Comparison of ENCODE assay signal across 23 mouse cellular contexts in the genomic region with DNA sequence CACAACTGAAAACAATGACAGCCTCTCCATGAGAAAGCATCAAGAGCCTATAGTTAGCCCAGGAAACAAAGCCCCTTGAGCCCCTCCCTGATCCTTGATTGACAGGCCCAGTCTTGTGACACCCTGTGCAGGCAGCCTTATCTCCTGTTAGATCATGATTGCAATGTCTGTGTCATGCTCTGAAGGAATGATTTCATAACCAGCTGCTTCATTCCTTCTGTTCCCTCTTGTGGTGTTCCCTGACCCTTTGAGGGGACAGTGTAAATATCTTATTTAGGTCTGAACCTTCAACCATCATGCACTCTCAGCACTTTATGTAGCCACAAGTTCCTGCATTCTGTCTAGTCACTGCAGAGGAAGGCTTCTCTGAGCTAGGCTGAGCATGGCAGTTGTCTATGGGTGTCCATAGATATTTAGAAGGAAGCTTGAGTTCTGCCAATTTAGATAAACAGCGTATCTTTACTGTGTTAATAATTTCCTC. TPM values are rescaled to one million over a fixed set of nuclear protein-coding genes. Genes with fewer than 3 reads are reported as not detected.
DNase-seq lines count a peak whose midpoint lies in the region; ATAC-seq and TF ChIP-seq lines count a peak whose summit lies in the region.
"Had no signal": no experiment of that assay in that cellular context is flagged by ENCODE, and none has a peak within 500 bp of the region (broad histone marks: within the 10 kb centered on the region; RNA-seq: fewer than 3 reads in every experiment).

No protein-coding gene starts in this region.

- TF ChIP-seq CTCF in liver, adult 2 months (IDR thresholded peaks at IDR 0.05; ENCODE audit: low read depth, low read length), result no peak
- no peak for TF ChIP-seq CTCF in Patski (IDR thresholded peaks at IDR 0.05)
- TF ChIP-seq CTCF in small intestine, adult 2 months (IDR thresholded peaks at IDR 0.05; ENCODE audit: extremely low read depth, insufficient read length, insufficient replicate concordance, low read depth, low read length), result no peak

- no peaks in the 10 kb centered on the region for H3K36me3 ChIP-seq in liver, adult 2 months (ENCODE audit: control insufficient read depth, insufficient read depth, low read length)
- no peaks in the 10 kb centered on the region for H3K36me3 ChIP-seq in liver, embryonic 11.5 days (ENCODE audit: control insufficient read depth, insufficient read depth, low read length)
- H3K36me3 ChIP-seq in small intestine, adult 2 months (ENCODE audit: control insufficient read depth, insufficient read depth, low read length), result 0 out of 2 replicates have a peak, but pooled peaks cover 3% of the 10 kb centered on the region
- H3K36me3 ChIP-seq: embryonic facial prominence, embryonic 12.5 days; forebrain, embryonic 12.5 days; heart, embryonic 10.5 days; limb, embryonic 12.5 days; midbrain, embryonic 15.5 days; neural tube, embryonic 13.5 days had no signal

- no peaks in the 10 kb centered on the region for H3K4me1 ChIP-seq in liver, adult 2 months (ENCODE audit: control insufficient read depth, insufficient read depth, low read length)
- H3K4me1 ChIP-seq in liver, embryonic 11.5 days (replicated peaks; ENCODE audit: control insufficient read depth, insufficient read depth, low read length), result no peaks in the 10 kb centered on the region
- peaks cover 8% of the 10 kb centered on the region; the same call in 1 of the 2 replicates for H3K4me1 ChIP-seq in small intestine, adult 2 months (ENCODE audit: control insufficient read depth, insufficient read depth, insufficient read length, low read length)
- H3K4me1 ChIP-seq: embryonic facial prominence, embryonic 12.5 days; forebrain, embryonic 12.5 days; heart, embryonic 10.5 days; limb, embryonic 12.5 days; midbrain, embryonic 15.5 days; neural tube, embryonic 13.5 days had no signal

- no peak overlapping the region for H3K27ac ChIP-seq in liver, adult 2 months (replicated peaks; ENCODE audit: insufficient read depth, low read depth, low read length)
- no peak overlapping the region for H3K27ac ChIP-seq in liver, embryonic 11.5 days (ENCODE audit: low read depth, low read length)
- peak overlapping the region; percentile 91 for H3K27ac ChIP-seq in small intestine, adult 2 months (ENCODE audit: insufficient read depth, low read depth, low read length)
- H3K27ac ChIP-seq: embryonic facial prominence, embryonic 12.5 days; forebrain, embryonic 12.5 days; heart, embryonic 10.5 days; limb, embryonic 12.5 days; midbrain, embryonic 15.5 days; neural tube, embryonic 13.5 days had no signal

- no peaks in the 10 kb centered on the region for H3K9me3 ChIP-seq in liver, embryonic 11.5 days (ENCODE audit: control insufficient read depth, low read length)
- H3K9me3 ChIP-seq: embryonic facial prominence, embryonic 12.5 days; forebrain, embryonic 12.5 days; heart, embryonic 10.5 days; limb, embryonic 12.5 days; midbrain, embryonic 15.5 days; neural tube, embryonic 13.5 days had no signal

- H3K79me2 ChIP-seq in liver, adult 2 months (ENCODE audit: control insufficient read depth, insufficient read depth, low read length), result no peaks in the 10 kb centered on the region

- no peaks in the 10 kb centered on the region for H3K27me3 ChIP-seq in liver, adult 2 months (ENCODE audit: control insufficient read depth, insufficient read depth, low read length)
- no peaks in the 10 kb centered on the region for H3K27me3 ChIP-seq in Patski
- no peaks in the 10 kb centered on the region for H3K27me3 ChIP-seq in liver, embryonic 11.5 days (replicated peaks; ENCODE audit: control insufficient read depth, insufficient read depth, low read length)
- H3K27me3 ChIP-seq in small intestine, adult 2 months (ENCODE audit: control insufficient read depth, insufficient read depth, low read length), result no peaks in the 10 kb centered on the region
- H3K27me3 ChIP-seq: embryonic facial prominence, embryonic 12.5 days; forebrain, embryonic 12.5 days; limb, embryonic 12.5 days; midbrain, embryonic 15.5 days; neural tube, embryonic 13.5 days had no signal

- POLR2A ChIA-PET in Patski (lab: Charles Lee), result no interaction called here

- H3K4me2 ChIP-seq in liver, embryonic 11.5 days, result no peak overlapping the region
- H3K4me2 ChIP-seq: embryonic facial prominence, embryonic 12.5 days; forebrain, embryonic 12.5 days; limb, embryonic 12.5 days; midbrain, embryonic 15.5 days; neural tube, embryonic 13.5 days had no signal

- H3K9ac ChIP-seq in liver, adult 2 months (ENCODE audit: low read depth, low read length), result no peak overlapping the region
- no peak overlapping the region for H3K9ac ChIP-seq in liver, embryonic 11.5 days (ENCODE audit: low read depth, low read length)
- H3K9ac ChIP-seq: embryonic facial prominence, embryonic 12.5 days; forebrain, embryonic 12.5 days; limb, embryonic 12.5 days; midbrain, embryonic 15.5 days; neural tube, embryonic 13.5 days had no signal

- no peak overlapping the region for H3K4me3 ChIP-seq in liver, adult 2 months (ENCODE audit: insufficient read depth, low read depth, low read length)
- H3K4me3 ChIP-seq in liver, embryonic 11.5 days (ENCODE audit: low read depth, low read length), result no peak overlapping the region
- H3K4me3 ChIP-seq in small intestine, adult 2 months (ENCODE audit: low read depth, low read length), result no peak overlapping the region
- H3K4me3 ChIP-seq: embryonic facial prominence, embryonic 12.5 days; forebrain, embryonic 12.5 days; heart, embryonic 10.5 days; limb, embryonic 12.5 days; midbrain, embryonic 15.5 days; neural tube, embryonic 13.5 days had no signal

- CTCF ChIA-PET in Patski (lab: Charles Lee), result no interaction called here

- WGBS in liver, adult 2 months, result 73% methylated on average over 1 of the region's 1 CpGs
- WGBS in liver, embryonic 11.5 days, result 73% methylated on average over 1 of the region's 1 CpGs
- 30% methylated on average over 1 of the region's 1 CpGs for WGBS in small intestine, adult 2 months

- ATAC-seq in Patski, result peak; percentile 44
- peak; percentile 53 for ATAC-seq in liver, embryonic 11.5 days (replicated peaks; ENCODE audit: low FRiP score)
- ATAC-seq: lung, postnatal 0 days; midbrain, embryonic 15.5 days had no signal

- in situ Hi-C loops in Patski (cut with MboI; ENCODE audit: low pct_unique_long_range_greater_than_20kb), result no loop called here

- DNase-seq in liver, adult 2 months (ENCODE audit: extremely low read depth, low read depth, low spot score), result peak; percentile 21
- DNase-seq in liver (no peak), Patski (ENCODE audit: low read depth, low spot score) (peak; percentile 6)
- no peak for DNase-seq in liver, embryonic 11.5 days (ENCODE audit: low spot score)
- DNase-seq in thymus, adult 18-20 months, result no peak
- DNase-seq in frontal cortex, postnatal 25 days (ENCODE audit: low spot score in 2 of 2), result no peak
- DNase-seq in lung, postnatal 14 days, result no peak
- DNase-seq: adrenal gland, postnatal 10 days; cerebellum, postnatal 10 days; heart, postnatal 36 days; kidney, postnatal 14 days; layer of hippocampus, adult 9-11 months had no signal

- TF ChIP-seq POLR2A in liver, adult 2 months (IDR thresholded peaks at IDR 0.05; ENCODE audit: extremely low read depth, insufficient read depth, low read length), result no peak
- TF ChIP-seq POLR2A in small intestine, adult 2 months (IDR thresholded peaks at IDR 0.05; ENCODE audit: low read depth, low read length), result no peak

RNA-seq across cellular contexts. Expression of a gene that starts 0.7 kb away (rescaled TPM):
- not detected in 2 replicates for total RNA-seq in liver, adult 2 months (2014; rRNA removed)
- polyA plus RNA-seq in liver, adult 2 months (2012; rRNA removed), result not detected in 2 replicates
- 0.13 TPM for polyA plus RNA-seq in Patski (2021)
- polyA plus RNA-seq in liver, embryonic 11.5 days (2014; fragmentation: Nextera tagmentation; extraction: Ambion mirVana), result not detected in 2 replicates
- 35.3 and 199 TPM in 2 replicates for polyA plus RNA-seq in small intestine, adult 2 months (2012; rRNA removed)
- total RNA-seq: adrenal gland, postnatal 10 days; gastrocnemius, adult 18-20 months; heart, postnatal 36 days had no signal
- polyA plus RNA-seq: embryonic facial prominence, embryonic 12.5 days; forebrain, embryonic 12.5 days; heart, embryonic 10.5 days; limb, embryonic 12.5 days; lung, postnatal 0 days; midbrain, embryonic 15.5 days; neural tube, embryonic 13.5 days; spleen, adult 2 months had no signal

RNA-seq across cellular contexts. Expression of a gene that starts 41.8 kb away (rescaled TPM):
- total RNA-seq in liver, adult 2 months (2014; rRNA removed), result not detected in 2 replicates
- polyA plus RNA-seq in liver, adult 2 months (2012; rRNA removed), result 0.02 TPM in 1 of 2 replicates, not detected in the other
- polyA plus RNA-seq in Patski (2021), result 0.14 TPM
- polyA plus RNA-seq in liver, embryonic 11.5 days (2014; fragmentation: Nextera tagmentation; extraction: Ambion mirVana), result not detected in 2 replicates
- 8.9 and 175 TPM in 2 replicates for polyA plus RNA-seq in small intestine, adult 2 months (2012; rRNA removed)
- total RNA-seq: adrenal gland, postnatal 10 days; heart, postnatal 36 days had no signal
- polyA plus RNA-seq: intestine, embryonic 14.5 days; limb, embryonic 12.5 days; lung, postnatal 0 days; neural tube, embryonic 13.5 days; spleen, adult 2 months had no signal

Comparison
In these comparisons a context has a peak if more than half of its experiments do, and no peak if none do; other contexts are left out.
1. DNase-seq: peak in liver, adult 2 months (single experiment) and Patski (single experiment); none in liver (single experiment), liver, embryonic 11.5 days (single experiment), thymus, adult 18-20 months (0 of 2), frontal cortex, postnatal 25 days (0 of 2) and lung, postnatal 14 days (single experiment).
2. RNA of a gene that starts 0.7 kb away (polyA plus RNA-seq): 35.3 to 199 TPM in small intestine, adult 2 months; 0.13 TPM in Patski (single experiment), not detected in liver, adult 2 months and not detected in liver, embryonic 11.5 days; every median in the first group is over 10 times any median in the second.